Mouse (Mus musculus) kidney, adult 2 months (tissue): ENCODE measurements around the gene Gm10160.

Experiments used
- CTCF ChIP-seq: fragments of 200-500 bp; conservative IDR thresholded peaks from 2 replicates; pipeline ENCODE4 v1.5.1; 2011; ENCODE audit warnings: low read depth, mild to moderate bottlenecking, control low read depth, low read length, moderate library complexity, mixed read lengths; ENCODE audit not compliant: insufficient read depth, insufficient read length
- POLR2A ChIP-seq: fragments of 200-500 bp; IDR thresholded peaks from one replicate; pipeline ENCODE4 v1.6.1; 2011; ENCODE audit warnings: low read depth, low read length, control low read depth

DNA sequence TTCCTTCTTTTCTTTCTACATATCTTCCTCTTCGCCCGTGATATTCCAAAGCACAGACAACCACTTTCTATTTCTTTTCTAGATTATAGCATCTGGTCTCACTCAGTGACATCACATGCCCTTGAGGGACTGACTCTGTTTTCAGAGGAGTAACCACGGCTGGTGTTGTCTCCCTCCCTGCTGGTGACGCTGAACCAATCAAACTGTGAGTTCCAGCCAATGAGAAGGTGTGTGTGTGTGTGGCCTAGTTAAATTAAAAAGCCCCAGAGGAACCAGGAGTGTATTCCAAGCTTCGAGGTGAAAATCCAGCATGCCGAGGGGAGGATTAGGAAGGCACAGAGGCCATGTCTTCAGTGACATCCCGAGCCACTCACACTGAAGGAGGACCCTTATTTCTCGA, 8.6 kb downstream of the Gm10160 start:
- TF ChIP-seq POLR2A (no peak), CTCF (no peak)
